Mouse (Mus musculus) lung, embryonic 15.5 days (tissue): ENCODE measurements around the gene Lrig1. TPM values are rescaled to one million over a fixed set of nuclear protein-coding genes. Genes with fewer than 3 reads are reported as not detected.

Experiments
- ATAC-seq: fragments of 200-750 bp; cut with Nextera tagmentation; 2 replicates; pipeline ENCODE4 v1.8.0; 2017; ENCODE audit warnings: moderate number of reproducible peaks, borderline replicate concordance; ENCODE audit not compliant: low FRiP score, low TSS enrichment; ENCODE audit errors: extremely low read depth
- H3K27ac ChIP-seq: fragments of 300-500 bp; sonication (generic); 2 replicates; pipeline ENCODE4 v1.5.1; 2015; ENCODE audit warnings: moderate library complexity, mild to moderate bottlenecking, inconsistent platforms
- H3K27me3 ChIP-seq: fragments of 300-500 bp; sonication (generic); 2 replicates; pipeline ENCODE4 v1.6.1; 2015; ENCODE audit warnings: inconsistent platforms
- H3K36me3 ChIP-seq: fragments of 300-500 bp; sonication (generic); 2 replicates; pipeline ENCODE4 v1.6.1; 2015; ENCODE audit warnings: inconsistent platforms
- H3K4me1 ChIP-seq: fragments of 300-500 bp; sonication (generic); 2 replicates; pipeline ENCODE4 v1.6.1; 2015; ENCODE audit warnings: inconsistent platforms
- H3K4me2 ChIP-seq: fragments of 300-500 bp; sonication (generic); 2 replicates; pipeline ENCODE4 v1.6.1; 2015; ENCODE audit warnings: inconsistent platforms, mild to moderate bottlenecking, moderate library complexity
- H3K4me3 ChIP-seq: fragments of 300-500 bp; sonication (generic); 2 replicates; pipeline ENCODE4 v1.5.1; 2015; ENCODE audit warnings: mild to moderate bottlenecking, inconsistent platforms
- H3K9ac ChIP-seq: fragments of 300-500 bp; sonication (generic); 2 replicates; pipeline ENCODE4 v1.6.1; 2015; ENCODE audit warnings: inconsistent platforms
- H3K9me3 ChIP-seq: fragments of 300-500 bp; sonication (generic); 2 replicates; pipeline ENCODE4 v1.6.1; 2016; ENCODE audit warnings: inconsistent platforms
- WGBS: fragments of 180-500 bp; shearing (Covaris S2); methylation state at CpG from one replicate; pipeline ENCODE4 v1.1.7; 2015; 5-methylcytosine and 5-hydroxymethylcytosine counted together
- polyA plus RNA-seq: library from polyadenylated mRNA; unstranded; fragments of >200 nt; fragmentation: Nextera tagmentation; extraction: Ambion mirVana; gene quantifications from 2 replicates; pipeline ENCODE4 v1.2.1, GENCODE M21; 2015

Lrig1 gene
- polyA plus RNA-seq = 9.0 and 11.3 TPM in 2 replicates

- Histone ChIP-seq H3K4me2 (peak within 1 kb of the TSS; percentile 92), H3K27me3 (peaks cover 10% of the 10 kb centered on the region; the same call in 1 of the 2 replicates), H3K4me1 (peaks cover 31% of the 10 kb centered on the region), H3K4me3 (peak within 1 kb of the TSS; percentile 90), H3K9ac (peak within 1 kb of the TSS; percentile 73), H3K36me3 (no peaks in the 10 kb centered on the region), H3K9me3 (no peaks in the 10 kb centered on the region), H3K27ac (peak within 1 kb of the TSS; percentile 82)
- peak; percentile 99 for ATAC-seq
- WGBS = under 1% methylated on average over 40 of the region's 40 CpGs
These were observed at the start of gene Lrig1 for GRCm38 (mm10) chr6:94700067-94700491. Lrig1 (minus strand) TSS chr6:94700158.

- Histone ChIP-seq H3K36me3 (no peaks in the 10 kb centered on the region), H3K4me1 (no peaks in the 10 kb centered on the region), H3K9me3 (no peaks in the 10 kb centered on the region), H3K27me3 (no peaks in the 10 kb centered on the region), H3K9ac (no peak overlapping the region), H3K4me3 (no peak overlapping the region), H3K4me2 (no peak overlapping the region), H3K27ac (no peak overlapping the region)
- no peak for ATAC-seq
- 83% methylated on average over 3 of the region's 3 CpGs for WGBS
These were observed 49.7 kb upstream of the Lrig1 start for GRCm38 (mm10) chr6:94749626-94750025.

- Histone ChIP-seq H3K4me3 (no peak overlapping the region), H3K4me2 (no peak overlapping the region), H3K9me3 (no peaks in the 10 kb centered on the region), H3K27me3 (no peaks in the 10 kb centered on the region), H3K36me3 (no peaks in the 10 kb centered on the region), H3K4me1 (no peaks in the 10 kb centered on the region), H3K9ac (no peak overlapping the region), H3K27ac (no peak overlapping the region)
- WGBS = 52% methylated on average over 7 of the region's 7 CpGs
- no peak for ATAC-seq
These were observed 48.4 kb upstream of the Lrig1 start for GRCm38 (mm10) chr6:94748361-94748760.

GRCm38 (mm10) chr6:94740117-94740729 lies 40.3 kb upstream of the Lrig1 start:
- H3K36me3 ChIP-seq = no peaks in the 10 kb centered on the region
- no peak overlapping the region for H3K27ac ChIP-seq
- H3K9me3 ChIP-seq = no peaks in the 10 kb centered on the region
- H3K4me1 ChIP-seq = no peaks in the 10 kb centered on the region
- H3K27me3 ChIP-seq = no peaks in the 10 kb centered on the region
- H3K4me2 ChIP-seq = no peak overlapping the region
- no peak overlapping the region for H3K9ac ChIP-seq
- no peak for ATAC-seq
- H3K4me3 ChIP-seq = no peak overlapping the region
- 58% methylated on average over 14 of the region's 14 CpGs for WGBS

- Histone ChIP-seq H3K4me2 (no peak overlapping the region), H3K4me1 (no peaks in the 10 kb centered on the region), H3K9me3 (no peaks in the 10 kb centered on the region), H3K4me3 (no peak overlapping the region), H3K36me3 (no peaks in the 10 kb centered on the region), H3K27me3 (no peaks in the 10 kb centered on the region), H3K27ac (no peak overlapping the region), H3K9ac (no peak overlapping the region)
- ATAC-seq = no peak
- 60% methylated on average over 3 of the region's 3 CpGs for WGBS
These were observed 38.7 kb upstream of the Lrig1 start for GRCm38 (mm10) chr6:94738647-94739046.

GRCm38 (mm10) chr6:94733878-94734277 lies 33.9 kb upstream of the Lrig1 start:
- WGBS = 58% methylated on average over 5 of the region's 5 CpGs
- no peak for ATAC-seq
- H3K9ac ChIP-seq = no peak overlapping the region
- peaks cover 11% of the 10 kb centered on the region for H3K4me1 ChIP-seq
- no peak overlapping the region for H3K4me2 ChIP-seq
- H3K27me3 ChIP-seq = no peaks in the 10 kb centered on the region
- no peak overlapping the region for H3K4me3 ChIP-seq
- no peak overlapping the region for H3K27ac ChIP-seq
- no peaks in the 10 kb centered on the region for H3K9me3 ChIP-seq
- no peaks in the 10 kb centered on the region for H3K36me3 ChIP-seq

- ATAC-seq = peak; percentile 49; the same call in 1 of the 2 replicates
- WGBS = 18% methylated on average over 18 of the region's 18 CpGs
- Histone ChIP-seq H3K36me3 (no peaks in the 10 kb centered on the region), H3K27me3 (no peaks in the 10 kb centered on the region), H3K4me2 (peak overlapping the region; percentile 48), H3K4me3 (peak overlapping the region; percentile 11; the same call in 1 of the 2 replicates), H3K4me1 (peaks cover 11% of the 10 kb centered on the region), H3K27ac (no peak overlapping the region), H3K9ac (no peak overlapping the region), H3K9me3 (no peaks in the 10 kb centered on the region)
These were observed 29.9 kb upstream of the Lrig1 start for GRCm38 (mm10) chr6:94729847-94730246.

- Histone ChIP-seq H3K9ac (no peak overlapping the region), H3K36me3 (no peaks in the 10 kb centered on the region), H3K9me3 (no peaks in the 10 kb centered on the region), H3K4me3 (no peak overlapping the region), H3K4me2 (no peak overlapping the region; the same call in 1 of the 2 replicates), H3K27me3 (no peaks in the 10 kb centered on the region), H3K27ac (no peak overlapping the region), H3K4me1 (peaks cover 11% of the 10 kb centered on the region)
- no peak for ATAC-seq
- 29% methylated on average over 3 of the region's 3 CpGs for WGBS
These were observed 29.2 kb upstream of the Lrig1 start for GRCm38 (mm10) chr6:94729132-94729531.

GRCm38 (mm10) chr6:94724612-94725011 lies 24.7 kb upstream of the Lrig1 start:
- no peaks in the 10 kb centered on the region for H3K36me3 ChIP-seq
- no peaks in the 10 kb centered on the region for H3K27me3 ChIP-seq
- no peak overlapping the region for H3K4me3 ChIP-seq
- WGBS = 67% methylated on average over 1 of the region's 1 CpGs
- H3K4me2 ChIP-seq = no peak overlapping the region
- H3K9me3 ChIP-seq = no peaks in the 10 kb centered on the region
- peaks cover 5% of the 10 kb centered on the region for H3K4me1 ChIP-seq
- no peak overlapping the region for H3K9ac ChIP-seq
- ATAC-seq = no peak
- H3K27ac ChIP-seq = no peak overlapping the region

- WGBS = 79% methylated on average over 15 of the region's 15 CpGs
- peaks cover 9% of the 10 kb centered on the region for H3K4me1 ChIP-seq
These were observed 18.8 kb upstream of the Lrig1 start for GRCm38 (mm10) chr6:94718607-94719346.

GRCm38 (mm10) chr6:94717705-94718489 lies 17.9 kb upstream of the Lrig1 start:
- Histone ChIP-seq H3K9me3 (no peaks in the 10 kb centered on the region), H3K9ac (no peak overlapping the region), H3K4me1 (peaks cover 9% of the 10 kb centered on the region), H3K27ac (peak overlapping the region; percentile 83), H3K36me3 (no peaks in the 10 kb centered on the region), H3K4me3 (no peak overlapping the region), H3K4me2 (no peak overlapping the region), H3K27me3 (no peaks in the 10 kb centered on the region)
- 47% methylated on average over 7 of the region's 7 CpGs for WGBS
- peak; percentile 90 for ATAC-seq

More at GRCm38 (mm10) chr6:94718607-94719346, 18.8 kb upstream of the Lrig1 start:
- no peak for ATAC-seq
- no peak overlapping the region for H3K4me2 ChIP-seq
- H3K9ac ChIP-seq = no peak overlapping the region
- H3K36me3 ChIP-seq = no peaks in the 10 kb centered on the region
- no peaks in the 10 kb centered on the region for H3K27me3 ChIP-seq
- peak overlapping the region; percentile 83 for H3K27ac ChIP-seq
- H3K9me3 ChIP-seq = no peaks in the 10 kb centered on the region
- no peak overlapping the region for H3K4me3 ChIP-seq

GRCm38 (mm10) chr6:94715645-94715940 lies 15.6 kb upstream of the Lrig1 start:
- Histone ChIP-seq H3K27ac (no peak overlapping the region), H3K4me1 (peaks cover 9% of the 10 kb centered on the region), H3K27me3 (no peaks in the 10 kb centered on the region), H3K36me3 (no peaks in the 10 kb centered on the region), H3K9me3 (no peaks in the 10 kb centered on the region), H3K9ac (no peak overlapping the region), H3K4me3 (no peak overlapping the region), H3K4me2 (no peak overlapping the region)
- WGBS = 52% methylated on average over 4 of the region's 4 CpGs
- no peak for ATAC-seq
